Mouse (Mus musculus): ENCODE results near the gene Iqcn. TPM values are rescaled to one million over a fixed set of nuclear protein-coding genes. Genes with fewer than 3 reads are reported as not detected.

Gene Iqcn
- total RNA-seq, 2 experiments from 2014 or later, result not detected

GRCm38 (mm10) chr8:70710296-70710695 lies 7.0 kb downstream of the Iqcn start:
- intact Hi-C loops (cut with DNase I), result no loop called here
- no peak overlapping the region for H3K4me3 ChIP-seq
- H3K27ac ChIP-seq, result peak overlapping the region; percentile 38; the same call in 1 of the 2 replicates
- peak; percentile 84 for DNase-seq
- TF ChIP-seq CTCF (IDR thresholded peaks at IDR 0.05), result no peak

GRCm38 (mm10) chr8:70711041-70711440 lies 7.8 kb downstream of the Iqcn start:
- TF ChIP-seq CTCF (IDR thresholded peaks at IDR 0.05), result no peak
- DNase-seq, result peak; percentile 29
- Histone ChIP-seq H3K4me3 (no peak overlapping the region), H3K27ac (no peak overlapping the region)
- intact Hi-C loops (cut with DNase I), result no loop called here

- intact Hi-C loops (cut with DNase I), result no loop called here
- DNase-seq, result peak; percentile 12
- no peak overlapping the region for H3K27ac ChIP-seq
- no peak for TF ChIP-seq CTCF (IDR thresholded peaks at IDR 0.05)
- H3K4me3 ChIP-seq, result no peak overlapping the region
Measured at GRCm38 (mm10) chr8:70713991-70714390, 10.7 kb downstream of the Iqcn start.

DNA sequence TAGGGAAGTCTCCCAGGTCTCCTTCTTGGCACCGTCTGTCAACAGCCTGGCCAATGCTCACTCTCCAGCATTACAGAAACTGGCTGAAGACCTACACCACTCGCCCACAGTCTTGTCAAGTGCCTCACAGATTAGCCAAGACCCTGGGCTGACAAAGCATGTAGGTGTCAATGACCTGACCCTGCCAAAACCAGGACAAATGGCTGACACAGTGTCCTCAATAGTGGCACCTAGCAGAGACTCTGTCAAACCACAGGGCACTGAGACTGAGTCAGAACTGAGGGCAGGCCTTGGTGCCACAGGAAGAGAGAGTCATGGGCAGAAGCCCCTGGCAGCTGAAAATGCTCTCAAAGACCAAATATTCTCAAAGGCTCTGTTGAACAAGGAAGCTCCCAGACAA lies 11.8 kb downstream of the Iqcn start:
- no peak overlapping the region for H3K4me3 ChIP-seq
- TF ChIP-seq CTCF (IDR thresholded peaks at IDR 0.05), result no peak
- DNase-seq, result peak; percentile 4
- intact Hi-C loops (cut with DNase I), result no loop called here
- H3K27ac ChIP-seq, result no peak overlapping the region

GRCm38 (mm10) chr8:70716521-70717400 lies 13.5 kb downstream of the Iqcn start:
- Histone ChIP-seq H3K4me3 (no peak overlapping the region), H3K27ac (no peak overlapping the region)
- intact Hi-C loops (cut with DNase I), result no loop called here
- DNase-seq, result peak; percentile 20
- no peak for TF ChIP-seq CTCF (IDR thresholded peaks at IDR 0.05)

- DNase-seq, result peak; percentile 75
- intact Hi-C loops (cut with DNase I), result no loop called here
Measured at GRCm38 (mm10) chr8:70718297-70718696, 15.0 kb downstream of the Iqcn start, which contains the start of gene Gm3336. TSS of gene Gm3336 (plus strand) at chr8:70718543.

DNA sequence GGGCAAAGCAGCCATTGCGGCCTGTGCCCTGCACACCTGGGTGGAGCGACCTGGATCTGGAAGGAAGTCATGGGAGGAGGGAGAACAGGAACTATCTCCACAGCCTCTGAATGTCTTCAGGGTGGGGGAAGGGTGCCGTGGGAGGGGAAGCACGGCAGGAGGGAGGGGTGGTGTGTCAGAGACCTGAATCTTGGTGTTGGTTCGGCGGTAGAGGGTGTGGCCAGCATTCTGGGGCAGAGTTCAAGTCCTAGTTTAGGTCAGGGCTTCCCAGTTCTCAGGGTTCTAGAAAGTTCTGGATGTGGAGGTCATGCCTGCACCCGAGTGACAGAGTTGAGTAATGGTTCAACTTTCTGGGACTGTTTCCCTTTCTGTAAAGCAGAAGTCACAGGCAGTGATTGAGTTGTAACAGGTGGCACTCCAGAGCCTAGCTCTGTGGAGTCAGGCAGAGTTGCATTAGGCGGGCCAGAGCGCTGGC lies 16.6 kb downstream of the Iqcn start:
- H3K27ac ChIP-seq, result peak overlapping the region; percentile 50
- DNase-seq, result peak; percentile 53

More at GRCm38 (mm10) chr8:70718297-70718696, 15.0 kb downstream of the Iqcn start, which contains the start of gene Gm3336:
- Histone ChIP-seq H3K27ac (no peak within 1 kb of the TSS), H3K4me3 (no peak within 1 kb of the TSS)
- TF ChIP-seq CTCF (IDR thresholded peaks at IDR 0.05), result peak; percentile 88

DNA sequence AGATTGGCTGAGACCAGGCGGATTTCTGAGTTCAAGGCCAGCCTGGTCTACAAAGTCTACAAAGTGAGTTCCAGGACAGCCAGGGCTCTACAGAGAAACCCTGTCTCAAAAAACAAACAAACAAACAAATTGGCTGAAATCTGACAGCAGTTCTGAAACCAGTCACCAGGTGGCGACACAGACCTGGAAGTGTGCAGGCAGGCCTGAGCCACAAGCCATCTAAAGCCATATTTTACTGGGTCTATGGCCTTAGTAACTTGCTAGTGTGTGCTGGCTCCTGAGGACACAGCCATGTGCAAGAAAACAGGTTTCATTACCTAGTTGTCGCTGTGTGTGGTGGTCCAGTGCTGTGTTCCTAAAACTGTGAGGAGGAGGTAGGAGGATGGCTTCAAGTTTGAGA lies 17.5 kb downstream of the Iqcn start:
- no peak; the same call in 1 of the 2 replicates for TF ChIP-seq CTCF (IDR thresholded peaks at IDR 0.05)
- DNase-seq, result peak; percentile 80
- intact Hi-C loops (cut with DNase I), result loop anchor here (1.0 to 2.0 kb wide), 3 partner anchors 32 to 120 kb away; no protein-coding TSS in a partner anchor
- peak overlapping the region; percentile 50 for H3K27ac ChIP-seq
- H3K4me3 ChIP-seq, result no peak overlapping the region

More for the DNA sequence above, 16.6 kb downstream of the Iqcn start:
- no peak for TF ChIP-seq CTCF (IDR thresholded peaks at IDR 0.05)
- no peak overlapping the region for H3K4me3 ChIP-seq
- intact Hi-C loops (cut with DNase I), result loop anchor here (1.0 to 2.0 kb wide), 3 partner anchors 33 to 121 kb away; no protein-coding TSS in a partner anchor

GRCm38 (mm10) chr8:70721601-70722000 lies 18.3 kb downstream of the Iqcn start:
- Histone ChIP-seq H3K27ac (no peak overlapping the region), H3K4me3 (no peak overlapping the region)
- intact Hi-C loops (cut with DNase I), result loop anchor here (2.0 kb wide), 2 partner anchors 31 to 119 kb away; no protein-coding TSS in a partner anchor
- DNase-seq, result peak; percentile 23
- no peak for TF ChIP-seq CTCF (IDR thresholded peaks at IDR 0.05)

DNA sequence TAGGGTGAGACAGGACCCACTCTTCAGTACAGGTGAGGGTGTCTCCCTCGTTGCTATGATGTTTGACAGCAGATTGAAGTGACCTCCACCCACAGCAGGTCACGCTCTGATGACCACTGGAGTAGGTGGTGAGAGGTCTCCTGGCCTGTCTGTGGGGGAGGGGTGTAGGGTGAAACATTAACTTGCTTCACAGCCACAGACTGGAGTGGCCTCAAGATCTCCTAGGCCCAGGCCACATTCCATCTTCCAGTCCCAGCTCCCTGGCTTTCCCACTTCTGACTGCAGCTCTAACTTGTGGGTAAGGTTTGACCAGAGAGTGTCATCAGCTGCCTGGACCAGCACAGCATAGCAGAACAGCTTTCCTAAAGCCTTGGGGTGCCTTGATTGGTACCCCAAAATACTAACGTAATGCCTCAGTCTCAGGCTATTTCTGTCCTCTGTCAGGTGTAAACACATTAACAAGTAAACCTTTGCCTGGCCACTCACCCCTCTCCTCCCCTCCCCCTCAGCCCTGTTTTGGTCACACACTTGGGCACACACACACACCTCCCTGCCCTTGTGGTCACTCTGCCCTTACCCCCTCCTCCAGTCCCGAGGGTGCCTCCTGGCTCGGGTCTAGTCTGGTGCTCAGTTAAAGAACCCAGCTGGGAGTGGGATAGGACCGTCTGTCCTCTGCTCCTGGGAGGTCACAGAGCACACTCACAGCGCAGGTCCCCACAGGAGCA lies 20.4 kb downstream of the Iqcn start, which contains the start of gene Pde4c:
Pde4c (plus strand) TSS at position 235 of the 725 bp plus-strand sequence.
- H3K27ac ChIP-seq, result no peak within 1 kb of the TSS
- TF ChIP-seq CTCF (IDR thresholded peaks at IDR 0.05), result no peak
- intact Hi-C loops (cut with DNase I), result no loop called here
- H3K4me3 ChIP-seq, result no peak within 1 kb of the TSS
- DNase-seq, result peak; percentile 4

DNA sequence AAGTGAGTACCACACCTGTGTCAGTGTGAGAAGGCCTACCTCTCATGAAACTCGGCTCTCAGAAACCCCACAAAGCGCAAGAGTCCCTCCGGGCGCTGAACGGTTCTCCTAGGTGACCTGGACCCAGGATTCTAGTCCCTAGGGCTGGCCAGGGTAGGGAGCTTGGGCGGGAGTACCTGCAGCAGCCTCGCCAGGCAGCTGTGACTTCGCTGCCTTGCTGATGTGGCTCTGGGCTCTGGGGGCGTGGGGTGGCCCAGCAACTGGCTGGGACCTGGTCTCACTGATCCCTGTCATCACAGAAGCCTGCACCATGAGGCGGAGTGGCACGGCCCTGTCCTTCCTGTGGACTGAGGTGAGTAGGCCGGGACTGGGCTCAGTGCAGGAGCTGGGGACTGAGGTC lies 21.0 kb downstream of the Iqcn start:
- Histone ChIP-seq H3K27ac (no peak overlapping the region), H3K4me3 (no peak overlapping the region)
- peak; percentile 12 for DNase-seq
- intact Hi-C loops (cut with DNase I), result no loop called here
- no peak for TF ChIP-seq CTCF (IDR thresholded peaks at IDR 0.05)

DNA sequence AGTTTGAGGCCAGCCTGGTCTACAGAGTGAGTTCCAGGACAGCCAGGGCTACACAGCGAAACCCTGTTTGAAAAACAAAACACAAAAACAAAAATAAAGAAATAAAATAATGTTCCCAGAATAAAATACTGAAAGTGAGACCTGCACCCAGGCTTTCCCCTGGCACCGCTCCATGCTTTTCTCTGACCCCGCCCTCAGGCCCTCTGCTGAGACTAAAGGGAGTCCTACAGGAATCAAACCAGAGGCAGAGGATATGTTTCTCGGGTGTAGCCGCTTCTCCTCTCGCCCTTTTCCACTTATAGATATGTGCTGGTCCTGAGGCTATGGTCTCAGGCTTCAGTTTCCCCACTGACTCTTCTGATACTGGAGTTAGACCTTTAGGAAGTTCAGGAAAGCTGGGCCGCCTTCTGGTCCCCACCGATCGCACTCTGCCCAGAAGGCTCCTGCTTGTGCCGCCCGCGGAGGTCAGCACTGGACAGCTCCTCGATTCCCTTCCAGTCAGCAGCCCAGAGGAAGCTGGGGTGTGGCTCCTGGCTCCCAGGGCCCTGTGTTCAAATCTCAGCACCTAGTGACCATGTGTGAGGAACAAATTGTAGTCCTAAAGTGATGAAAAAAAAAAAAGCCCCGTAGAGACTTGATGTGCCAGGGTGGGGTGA lies 22.7 kb downstream of the Iqcn start:
- peak; percentile 52 for DNase-seq
- Histone ChIP-seq H3K4me3 (no peak overlapping the region), H3K27ac (no peak overlapping the region)
- intact Hi-C loops (cut with DNase I), result no loop called here
- no peak for TF ChIP-seq CTCF (IDR thresholded peaks at IDR 0.05)
